Mouse (Mus musculus) limb, embryonic 15.5 days (tissue): ENCODE results near the gene Tnfsf15. TPM values are rescaled to one million over a fixed set of nuclear protein-coding genes. Genes with fewer than 3 reads are reported as not detected.

ENCODE experiments used
- ATAC-seq: fragments of 200-750 bp; cut with Nextera tagmentation; 2 replicates; pipeline ENCODE4 v1.8.0; 2017; ENCODE audit warnings: low read depth, moderate TSS enrichment; ENCODE audit not compliant: insufficient number of reproducible peaks, low FRiP score, low TSS enrichment
- H3K27ac ChIP-seq: fragments of 300-500 bp; sonication (generic); 2 replicates; pipeline ENCODE4 v1.5.1; 2015; ENCODE audit warnings: moderate library complexity, mild to moderate bottlenecking, inconsistent platforms
- H3K27me3 ChIP-seq: fragments of 300-500 bp; sonication (generic); 2 replicates; pipeline ENCODE4 v1.6.1; 2015; ENCODE audit warnings: inconsistent platforms
- H3K36me3 ChIP-seq: fragments of 300-500 bp; sonication (generic); 2 replicates; pipeline ENCODE4 v1.6.1; 2015; ENCODE audit warnings: inconsistent platforms
- H3K4me1 ChIP-seq: fragments of 300-500 bp; sonication (generic); 2 replicates; pipeline ENCODE4 v1.6.1; 2015; ENCODE audit warnings: inconsistent platforms
- H3K4me2 ChIP-seq: fragments of 300-500 bp; sonication (generic); 2 replicates; pipeline ENCODE4 v1.6.1; 2015; ENCODE audit warnings: mild to moderate bottlenecking, inconsistent platforms
- H3K4me3 ChIP-seq: fragments of 300-500 bp; sonication (generic); 2 replicates; pipeline ENCODE4 v1.5.1; 2015; ENCODE audit warnings: mild to moderate bottlenecking, inconsistent platforms
- H3K9ac ChIP-seq: fragments of 300-500 bp; sonication (generic); 2 replicates; pipeline ENCODE4 v1.6.1; 2015; ENCODE audit warnings: inconsistent platforms
- H3K9me3 ChIP-seq: fragments of 300-500 bp; sonication (generic); 2 replicates; pipeline ENCODE4 v1.6.1; 2016; ENCODE audit warnings: inconsistent platforms
- WGBS: fragments of 180-500 bp; shearing (Covaris S2); methylation state at CpG from one replicate; pipeline ENCODE4 v1.1.7; 2015; 5-methylcytosine and 5-hydroxymethylcytosine counted together
- polyA plus RNA-seq: library from polyadenylated mRNA; unstranded; fragments of >200 nt; fragmentation: Nextera tagmentation; extraction: Ambion mirVana; gene quantifications from 2 replicates; pipeline ENCODE4 v1.2.1, GENCODE M21; 2015

Tnfsf15 gene
- polyA plus RNA-seq = 0.26 and 0.46 TPM in 2 replicates

DNA sequence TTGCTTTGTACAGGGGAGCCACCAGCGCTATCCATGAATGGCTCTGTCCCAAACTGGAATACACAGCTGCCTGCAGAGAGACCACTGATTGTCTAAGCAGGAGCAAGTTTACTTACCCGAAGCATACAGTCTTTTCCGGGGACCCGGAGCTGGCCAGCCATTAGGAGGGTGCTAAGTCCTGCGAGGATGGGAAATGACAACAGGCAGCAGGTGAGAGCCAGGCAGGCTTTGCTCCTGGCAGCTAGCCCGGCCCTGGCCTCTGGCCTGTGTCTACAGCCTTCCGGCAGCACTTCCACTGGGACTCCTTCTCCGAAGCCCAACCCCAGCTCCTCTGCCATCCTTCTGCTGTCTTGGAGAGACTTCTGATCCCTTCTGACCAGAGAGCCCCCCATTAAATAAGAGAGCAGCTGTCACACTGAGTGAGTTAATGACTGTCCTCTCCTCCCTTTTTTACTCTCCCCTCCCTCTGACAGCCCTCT is at the start of gene Tnfsf15:
Gene Tnfsf15 (minus strand): TSS at position 421 of the 479 bp plus-strand sequence.
- Histone ChIP-seq H3K27me3 (no peaks in the 10 kb centered on the region), H3K4me3 (no peak within 1 kb of the TSS), H3K27ac (0 out of 2 replicates have a peak within 1 kb of the TSS, but pooled peaks have one; percentile 0), H3K9ac (no peak within 1 kb of the TSS), H3K9me3 (no peaks in the 10 kb centered on the region), H3K4me1 (peaks cover 31% of the 10 kb centered on the region), H3K4me2 (peak within 1 kb of the TSS; percentile 2; the same call in 1 of the 2 replicates), H3K36me3 (no peaks in the 10 kb centered on the region)
- WGBS = 26% methylated on average over 8 of the region's 8 CpGs
- peak; percentile 46 for ATAC-seq

DNA sequence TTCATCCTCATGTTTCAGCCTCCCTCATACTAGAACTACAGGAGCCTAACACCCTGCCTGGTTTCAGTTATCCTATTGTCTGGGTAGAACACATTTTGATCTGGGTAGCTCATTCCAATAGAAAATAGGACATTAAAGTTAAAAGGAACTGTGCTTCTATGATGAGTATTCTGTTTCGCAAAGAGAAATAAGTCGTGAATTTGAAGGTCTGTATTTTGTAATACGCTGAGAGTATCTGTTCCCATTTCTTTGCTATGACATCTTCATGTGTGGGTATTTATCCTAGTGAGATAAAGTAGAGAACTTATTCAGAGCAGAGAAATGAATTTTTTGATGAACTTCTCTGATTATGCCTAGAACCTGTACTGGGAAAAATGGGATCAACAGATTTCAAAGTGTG is 47.4 kb upstream of the Tnfsf15 start:
- WGBS = 94% methylated on average over 3 of the region's 3 CpGs
- H3K4me2 ChIP-seq = no peak overlapping the region
- H3K4me1 ChIP-seq = no peaks in the 10 kb centered on the region
- H3K36me3 ChIP-seq = no peaks in the 10 kb centered on the region
- H3K27ac ChIP-seq = no peak overlapping the region
- H3K4me3 ChIP-seq = no peak overlapping the region
- H3K9ac ChIP-seq = no peak overlapping the region
- ATAC-seq = no peak
- H3K27me3 ChIP-seq = no peaks in the 10 kb centered on the region
- H3K9me3 ChIP-seq = no peaks in the 10 kb centered on the region

DNA sequence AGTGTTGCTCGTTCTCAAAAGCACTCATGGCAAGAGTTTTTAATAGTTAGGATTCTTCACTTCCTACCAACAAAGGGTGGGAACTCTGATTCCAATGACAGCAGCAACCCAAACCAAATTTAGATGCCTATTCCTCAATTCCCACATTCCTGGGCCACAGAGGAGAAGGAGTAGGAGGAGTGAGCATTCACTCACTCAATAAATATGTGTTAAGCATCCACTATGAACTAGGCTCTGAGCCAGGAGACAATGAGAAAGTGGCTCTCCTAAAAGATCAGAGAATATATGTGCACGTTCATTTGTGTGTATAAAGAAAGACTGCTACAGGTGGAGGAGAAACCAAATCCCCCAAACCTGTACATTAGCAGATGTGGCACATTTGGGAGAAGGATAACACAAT is 40.6 kb upstream of the Tnfsf15 start:
- Histone ChIP-seq H3K9me3 (no peaks in the 10 kb centered on the region), H3K9ac (no peak overlapping the region), H3K36me3 (no peaks in the 10 kb centered on the region), H3K4me1 (peaks cover 5% of the 10 kb centered on the region; the same call in 1 of the 2 replicates), H3K4me3 (no peak overlapping the region), H3K27me3 (no peaks in the 10 kb centered on the region), H3K27ac (no peak overlapping the region), H3K4me2 (no peak overlapping the region)
- WGBS = 57% methylated on average over 2 of the region's 2 CpGs
- ATAC-seq = no peak

DNA sequence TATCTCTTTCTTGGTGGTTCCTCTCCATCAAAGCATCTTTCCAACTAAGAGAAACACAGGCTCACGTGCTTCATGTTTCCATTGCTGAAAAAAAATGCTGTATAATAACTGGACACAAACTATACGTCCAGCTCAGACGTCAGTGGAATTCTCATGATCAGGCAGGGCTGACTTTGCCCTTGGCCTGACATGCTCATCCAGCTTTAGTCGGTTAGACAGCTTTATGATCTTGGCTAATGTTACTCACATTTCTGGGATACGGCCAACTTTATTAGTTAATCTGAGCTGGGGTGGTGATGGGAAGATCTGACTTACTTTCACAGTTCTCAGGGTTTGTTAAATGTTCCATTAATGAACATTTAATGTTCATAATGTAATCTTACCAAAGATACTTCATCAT is 38.9 kb upstream of the Tnfsf15 start:
- 42% methylated on average over 5 of the region's 5 CpGs for WGBS
- H3K9ac ChIP-seq = no peak overlapping the region
- no peaks in the 10 kb centered on the region for H3K36me3 ChIP-seq
- no peak overlapping the region for H3K27ac ChIP-seq
- ATAC-seq = no peak
- H3K4me1 ChIP-seq = peaks cover 5% of the 10 kb centered on the region; the same call in 1 of the 2 replicates
- no peak overlapping the region for H3K4me3 ChIP-seq
- H3K9me3 ChIP-seq = no peaks in the 10 kb centered on the region
- H3K4me2 ChIP-seq = no peak overlapping the region
- no peaks in the 10 kb centered on the region for H3K27me3 ChIP-seq

DNA sequence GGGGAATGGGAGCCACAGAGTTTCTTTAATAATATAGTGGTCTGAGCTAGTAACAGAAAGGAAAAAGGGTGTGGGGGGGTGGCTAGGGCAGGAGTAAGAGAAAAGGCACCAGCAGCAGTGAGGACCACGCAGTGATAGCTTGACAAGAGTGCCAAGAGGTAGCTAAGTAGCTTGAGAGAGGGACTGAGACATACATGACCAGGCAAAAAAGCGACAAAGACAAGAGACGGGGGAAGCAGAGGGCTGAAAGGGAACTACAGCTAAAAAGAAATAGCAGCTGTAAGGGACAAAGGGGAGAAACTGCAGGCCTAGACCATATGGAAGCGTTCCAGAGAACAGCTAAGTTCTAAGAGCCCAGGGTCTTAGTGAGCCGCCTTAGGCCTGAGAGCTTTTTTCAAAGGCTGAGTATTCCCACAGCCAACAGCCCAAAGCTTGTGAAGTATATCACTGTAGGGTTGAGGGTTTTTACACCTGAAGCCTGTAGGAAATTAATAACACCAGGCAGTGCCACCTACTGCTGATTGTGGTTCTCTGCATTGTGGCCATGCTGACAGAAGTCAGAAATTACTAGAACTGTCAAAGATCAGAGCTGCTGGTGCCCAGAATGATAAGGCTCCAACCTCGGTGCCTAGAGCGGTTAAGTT is 38.2 kb upstream of the Tnfsf15 start:
- no peak for ATAC-seq
- 65% methylated on average over 7 of the region's 7 CpGs for WGBS
- Histone ChIP-seq H3K36me3 (no peaks in the 10 kb centered on the region), H3K27ac (no peak overlapping the region), H3K9ac (no peak overlapping the region), H3K4me3 (no peak overlapping the region), H3K4me1 (peaks cover 5% of the 10 kb centered on the region; the same call in 1 of the 2 replicates), H3K9me3 (no peaks in the 10 kb centered on the region), H3K27me3 (no peaks in the 10 kb centered on the region), H3K4me2 (no peak overlapping the region)

DNA sequence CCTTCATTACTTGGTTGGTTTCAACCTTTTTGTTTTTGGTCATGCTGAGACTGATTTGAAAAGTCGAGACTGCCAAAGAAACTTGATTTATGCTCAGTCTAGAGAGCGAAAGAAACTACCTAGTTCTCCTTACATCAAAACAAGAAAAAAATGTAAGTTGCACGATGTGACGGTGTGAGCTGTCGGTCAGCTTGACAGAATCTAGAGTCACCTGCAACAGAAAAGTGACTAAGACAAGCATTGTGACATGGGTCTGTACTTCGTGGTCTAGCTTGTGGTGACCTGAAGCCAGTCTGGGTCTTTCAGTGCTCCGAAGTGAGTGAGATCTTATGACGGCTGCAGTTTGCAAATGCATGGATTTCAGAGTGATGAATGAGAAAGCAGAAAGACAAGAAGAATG is 32.3 kb upstream of the Tnfsf15 start:
- no peak overlapping the region for H3K27ac ChIP-seq
- H3K4me2 ChIP-seq = no peak overlapping the region
- 73% methylated on average over 8 of the region's 8 CpGs for WGBS
- no peak for ATAC-seq
- H3K4me3 ChIP-seq = no peak overlapping the region
- H3K36me3 ChIP-seq = no peaks in the 10 kb centered on the region
- H3K4me1 ChIP-seq = no peaks in the 10 kb centered on the region
- H3K27me3 ChIP-seq = no peaks in the 10 kb centered on the region
- no peaks in the 10 kb centered on the region for H3K9me3 ChIP-seq
- H3K9ac ChIP-seq = no peak overlapping the region

DNA sequence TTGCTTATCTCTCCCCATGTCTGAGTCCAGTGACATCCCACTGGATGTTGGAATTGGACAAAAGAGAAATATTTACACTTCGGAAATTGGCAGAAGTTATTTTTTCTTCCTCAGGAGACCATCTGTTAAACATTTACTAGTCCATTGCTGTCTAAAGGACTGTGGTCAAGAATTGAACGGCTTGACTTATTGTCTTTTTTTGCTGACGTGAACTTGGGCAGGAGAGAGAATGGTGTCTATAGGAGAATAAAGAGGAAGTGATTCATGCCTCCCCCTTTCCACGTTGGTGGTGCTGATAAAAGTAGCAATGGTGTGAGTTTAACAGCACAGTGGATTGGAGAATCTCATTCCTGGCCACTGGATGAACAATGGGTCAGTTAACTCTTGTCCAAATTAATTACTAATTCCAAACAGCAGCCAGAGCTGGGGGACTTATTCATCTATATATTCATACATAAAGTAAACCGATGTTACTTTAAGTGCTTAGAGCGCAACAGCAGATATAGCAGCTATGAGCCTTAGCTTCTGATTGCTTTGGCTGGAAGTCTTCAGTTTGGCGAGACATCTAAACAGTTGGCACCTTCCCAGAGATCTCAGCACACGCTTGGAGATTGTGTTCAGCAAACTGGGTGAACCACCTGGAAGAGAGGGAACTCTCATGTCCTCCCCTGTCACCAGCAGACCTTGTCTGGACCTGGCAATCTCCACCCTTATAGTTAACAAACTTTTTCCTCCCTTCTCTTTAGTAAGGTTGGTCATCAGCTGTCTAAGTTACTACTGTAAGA is 28.6 kb upstream of the Tnfsf15 start:
- 65% methylated on average over 8 of the region's 8 CpGs for WGBS
- no peak overlapping the region for H3K4me3 ChIP-seq
- no peak overlapping the region for H3K9ac ChIP-seq
- no peaks in the 10 kb centered on the region for H3K4me1 ChIP-seq
- H3K27me3 ChIP-seq = no peaks in the 10 kb centered on the region
- no peaks in the 10 kb centered on the region for H3K9me3 ChIP-seq
- no peak overlapping the region for H3K27ac ChIP-seq
- H3K4me2 ChIP-seq = no peak overlapping the region
- ATAC-seq = no peak
- H3K36me3 ChIP-seq = no peaks in the 10 kb centered on the region

DNA sequence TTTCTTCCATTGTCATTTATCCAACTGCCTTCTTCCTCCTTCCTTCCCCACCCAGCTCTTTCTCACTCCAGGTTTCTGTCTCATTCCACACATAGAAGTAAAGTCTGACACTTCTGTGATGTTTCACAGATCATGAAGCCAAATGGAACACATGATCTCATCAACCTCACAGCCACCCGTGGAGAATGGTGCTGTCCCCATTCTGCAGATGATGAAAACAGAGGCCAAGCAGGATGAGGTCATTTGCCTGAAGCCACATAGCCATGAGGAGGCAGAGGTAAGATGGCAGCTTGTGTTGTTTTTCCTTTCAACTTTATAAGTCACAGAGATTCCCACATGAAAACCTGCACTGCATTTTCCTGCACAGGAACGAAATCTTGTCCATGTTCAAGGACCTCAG is 27.6 kb upstream of the Tnfsf15 start:
- H3K27ac ChIP-seq = no peak overlapping the region

DNA sequence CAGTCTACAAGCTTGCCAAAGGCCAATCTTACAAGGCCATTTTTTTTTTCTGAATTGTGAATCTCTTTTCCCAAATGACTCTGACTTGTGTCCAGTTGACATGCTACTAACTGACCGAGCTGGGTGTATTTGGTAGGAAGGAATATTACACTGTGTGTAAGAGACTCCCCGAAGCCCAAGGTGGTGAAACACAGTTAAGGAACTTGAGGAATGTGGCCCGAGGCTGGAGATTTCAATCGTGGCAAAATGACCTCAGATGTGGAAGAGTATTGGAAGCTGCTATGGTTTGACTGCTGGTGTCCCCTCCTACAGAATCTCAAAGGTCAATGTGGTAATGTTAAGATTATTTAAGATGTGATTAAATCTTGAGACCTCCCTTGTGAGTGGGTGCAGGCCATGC is 26.4 kb upstream of the Tnfsf15 start:
- H3K4me2 ChIP-seq = no peak overlapping the region
- H3K4me1 ChIP-seq = no peaks in the 10 kb centered on the region
- H3K9me3 ChIP-seq = no peaks in the 10 kb centered on the region
- H3K27ac ChIP-seq = no peak overlapping the region
- H3K27me3 ChIP-seq = no peaks in the 10 kb centered on the region
- ATAC-seq = no peak
- 70% methylated on average over 4 of the region's 4 CpGs for WGBS
- no peaks in the 10 kb centered on the region for H3K36me3 ChIP-seq
- no peak overlapping the region for H3K4me3 ChIP-seq
- H3K9ac ChIP-seq = no peak overlapping the region

More for the DNA sequence above, 27.6 kb upstream of the Tnfsf15 start:
- no peak overlapping the region for H3K4me3 ChIP-seq
- H3K9me3 ChIP-seq = no peaks in the 10 kb centered on the region
- H3K36me3 ChIP-seq = no peaks in the 10 kb centered on the region
- no peaks in the 10 kb centered on the region for H3K4me1 ChIP-seq
- no peak overlapping the region for H3K9ac ChIP-seq
- no peak for ATAC-seq
- no peaks in the 10 kb centered on the region for H3K27me3 ChIP-seq
- 73% methylated on average over 2 of the region's 2 CpGs for WGBS
- no peak overlapping the region for H3K4me2 ChIP-seq

DNA sequence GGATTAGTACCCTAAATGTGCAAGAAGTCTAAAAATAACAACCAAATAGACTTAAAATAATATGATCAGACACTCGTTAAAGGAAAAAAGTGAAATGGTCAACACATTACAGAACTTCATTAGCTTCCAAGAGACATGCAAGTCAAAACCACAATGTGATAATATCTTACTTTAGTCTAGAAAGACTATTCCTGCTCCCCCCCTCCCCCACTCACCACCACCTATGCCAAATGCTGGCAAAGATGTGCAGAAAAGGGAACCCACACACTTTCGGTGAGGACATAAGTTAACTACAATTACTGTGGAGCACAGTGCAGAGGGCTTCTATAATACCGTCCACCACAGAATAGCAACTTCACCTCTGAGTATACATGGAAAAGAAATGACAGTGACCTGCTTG is 24.2 kb upstream of the Tnfsf15 start:
- 77% methylated on average over 3 of the region's 3 CpGs for WGBS
- Histone ChIP-seq H3K27ac (no peak overlapping the region), H3K36me3 (no peaks in the 10 kb centered on the region), H3K4me3 (no peak overlapping the region), H3K4me1 (no peaks in the 10 kb centered on the region), H3K9me3 (no peaks in the 10 kb centered on the region), H3K9ac (no peak overlapping the region), H3K4me2 (no peak overlapping the region), H3K27me3 (no peaks in the 10 kb centered on the region)
- ATAC-seq = no peak

DNA sequence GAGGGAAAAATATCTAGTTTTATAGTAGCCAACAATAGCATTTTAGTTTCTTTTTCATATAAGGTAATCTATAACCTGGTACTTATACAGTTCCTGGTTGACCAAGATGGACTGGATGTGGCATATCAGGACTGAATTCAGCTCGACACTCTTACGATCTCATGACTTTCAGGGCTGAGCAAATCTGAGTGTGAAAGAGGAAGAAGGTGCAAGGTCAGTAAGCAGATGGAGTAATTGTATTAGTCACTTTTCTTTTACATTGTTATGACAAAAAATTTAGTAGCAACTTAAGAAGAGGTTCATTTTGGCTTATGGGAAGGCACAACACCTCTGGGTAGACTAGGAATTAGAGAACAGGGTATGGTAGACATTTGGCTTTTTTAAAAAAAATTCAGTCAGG is 20.1 kb upstream of the Tnfsf15 start:
- 84% methylated on average over 2 of the region's 2 CpGs for WGBS
- no peaks in the 10 kb centered on the region for H3K9me3 ChIP-seq
- H3K27me3 ChIP-seq = no peaks in the 10 kb centered on the region
- H3K4me3 ChIP-seq = no peak overlapping the region
- H3K36me3 ChIP-seq = no peaks in the 10 kb centered on the region
- no peak overlapping the region for H3K27ac ChIP-seq
- H3K4me2 ChIP-seq = no peak overlapping the region
- H3K4me1 ChIP-seq = no peaks in the 10 kb centered on the region
- no peak for ATAC-seq
- no peak overlapping the region for H3K9ac ChIP-seq

DNA sequence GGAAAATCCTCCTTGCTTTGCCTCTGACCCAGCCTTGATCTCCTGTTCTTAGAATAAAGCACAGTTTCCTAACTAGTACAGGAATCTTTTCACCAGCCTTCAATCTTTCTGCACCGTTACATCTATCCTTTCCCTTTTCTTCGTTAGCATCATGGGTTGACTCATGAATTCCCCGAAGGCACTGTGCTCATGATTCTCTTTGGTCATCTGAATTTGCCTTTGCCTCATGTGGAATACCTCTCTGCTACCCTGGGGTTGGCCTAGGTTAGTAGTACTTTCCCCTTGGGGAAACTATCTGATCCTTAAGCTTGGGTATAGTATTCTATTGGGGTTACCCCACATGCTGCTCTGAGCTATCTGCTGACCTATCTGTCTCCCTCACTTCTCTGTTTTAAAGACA is 15.0 kb upstream of the Tnfsf15 start:
- H3K27me3 ChIP-seq = no peaks in the 10 kb centered on the region
- no peak overlapping the region for H3K9ac ChIP-seq
- no peaks in the 10 kb centered on the region for H3K4me1 ChIP-seq
- no peak for ATAC-seq
- whole genome bisulfite sequencing = 89% methylated on average over 3 of the region's 3 CpGs
- no peaks in the 10 kb centered on the region for H3K36me3 ChIP-seq
- no peak overlapping the region for H3K4me3 ChIP-seq
- no peak overlapping the region for H3K4me2 ChIP-seq
- H3K27ac ChIP-seq = no peak overlapping the region
- H3K9me3 ChIP-seq = no peaks in the 10 kb centered on the region
